Mouse (Mus musculus) ES-E14 (cell line): ENCODE results near the gene Sec61a2.

Source experiments
- HCFC1 ChIP-seq: IDR thresholded peaks from 2 replicates; pipeline ENCODE4 v1.6.1; 2012; ENCODE audit warnings: low read length, inconsistent platforms, borderline replicate concordance; ENCODE audit not compliant: insufficient read depth
- MAFK ChIP-seq: IDR thresholded peaks from 2 replicates; pipeline ENCODE4 v1.6.1; 2014; ENCODE audit warnings: mild to moderate bottlenecking, low read depth, low read length, inconsistent platforms; ENCODE audit not compliant: insufficient read depth
- ZNF384 ChIP-seq: IDR thresholded peaks from 2 replicates; pipeline ENCODE4 v1.6.1; 2012; ENCODE audit warnings: low read depth, low read length, inconsistent platforms

DNA sequence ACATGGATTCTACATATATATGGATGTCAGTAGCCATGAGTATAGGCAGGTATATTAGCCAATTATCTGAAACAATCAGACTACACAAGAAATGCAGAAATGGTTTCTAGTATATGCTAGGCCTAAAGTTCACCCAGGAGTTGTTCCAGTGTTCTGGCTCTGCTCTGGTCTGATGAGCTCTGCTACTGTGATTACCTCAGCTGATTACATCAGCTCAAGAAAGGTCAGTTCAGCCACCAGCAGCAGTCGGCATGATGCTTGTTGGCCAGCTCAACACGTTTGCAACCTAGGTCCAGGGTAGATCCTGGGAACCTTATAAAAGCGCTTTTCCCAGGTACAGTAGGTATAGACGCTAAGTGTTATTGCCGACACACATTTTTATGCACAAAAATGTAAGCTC lies 25.5 kb downstream of the Sec61a2 start:
- TF ChIP-seq MAFK (no peak), ZNF384 (no peak), HCFC1 (no peak)
